Mouse (Mus musculus) cerebellum, postnatal 36 days (tissue): ENCODE data around the gene Cyp2b13.
"Not testable (repeated sequence)": the region's sequence is repeated elsewhere in the genome, so short reads cannot be mapped to it uniquely, and the experiment has no call there.

Experiments
- DNase-seq, 2 experiments: peaks; one replicate each; pipeline ENCODE4 v3.0.0; 2021 to 2022; ENCODE audit warnings: mixed read lengths in 2 of 2

Gene Cyp2b13

DNA sequence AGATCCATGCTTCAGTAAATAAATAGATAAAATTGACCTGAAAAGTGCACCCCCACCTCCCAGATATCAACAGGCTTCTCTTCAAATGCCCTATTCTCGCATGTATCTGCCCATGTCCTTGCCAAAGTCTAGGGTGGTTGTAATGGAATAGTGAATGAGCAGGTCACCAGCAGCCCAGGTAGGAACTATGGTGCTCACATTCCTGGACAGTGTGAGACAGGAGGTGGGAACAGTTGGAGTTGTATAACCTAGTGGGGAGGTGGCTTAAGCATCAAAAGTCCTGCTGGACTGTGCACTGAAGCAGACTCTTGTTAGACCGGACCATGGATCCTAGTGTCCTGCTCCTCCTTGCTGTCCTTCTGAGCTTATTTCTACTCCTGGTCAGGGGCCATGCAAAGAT, at the start of gene Cyp2b13:
TSS of gene Cyp2b13 (plus strand) at position 301 of the 400 bp plus-strand sequence.
- DNase-seq, result not testable (repeated sequence)

DNA sequence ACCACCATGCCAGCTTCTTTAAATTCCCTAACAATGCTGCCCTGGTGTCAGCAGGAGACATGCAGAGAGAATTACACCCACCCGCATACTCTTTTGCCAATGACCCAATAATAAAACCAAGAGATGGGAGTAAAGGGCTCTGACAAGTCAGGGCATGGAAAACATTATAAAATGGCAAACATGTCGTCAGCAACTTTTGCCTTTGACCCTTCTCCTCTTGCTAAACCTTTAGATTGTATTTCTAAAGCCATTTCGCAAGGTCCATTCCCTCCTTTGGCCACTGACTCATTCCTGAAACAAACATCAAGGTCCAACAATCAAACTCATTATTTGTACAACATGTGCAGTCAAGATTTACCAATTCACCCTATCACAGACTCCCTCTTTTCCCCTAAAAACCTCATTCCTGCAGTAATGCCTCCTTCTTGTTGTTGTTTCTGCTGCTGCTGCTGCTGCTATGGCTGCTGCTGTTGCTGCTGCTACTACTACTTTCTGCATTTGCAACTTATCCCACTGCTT, 41.4 kb upstream of the Cyp2b13 start:
- DNase-seq, result not testable (repeated sequence)

DNA sequence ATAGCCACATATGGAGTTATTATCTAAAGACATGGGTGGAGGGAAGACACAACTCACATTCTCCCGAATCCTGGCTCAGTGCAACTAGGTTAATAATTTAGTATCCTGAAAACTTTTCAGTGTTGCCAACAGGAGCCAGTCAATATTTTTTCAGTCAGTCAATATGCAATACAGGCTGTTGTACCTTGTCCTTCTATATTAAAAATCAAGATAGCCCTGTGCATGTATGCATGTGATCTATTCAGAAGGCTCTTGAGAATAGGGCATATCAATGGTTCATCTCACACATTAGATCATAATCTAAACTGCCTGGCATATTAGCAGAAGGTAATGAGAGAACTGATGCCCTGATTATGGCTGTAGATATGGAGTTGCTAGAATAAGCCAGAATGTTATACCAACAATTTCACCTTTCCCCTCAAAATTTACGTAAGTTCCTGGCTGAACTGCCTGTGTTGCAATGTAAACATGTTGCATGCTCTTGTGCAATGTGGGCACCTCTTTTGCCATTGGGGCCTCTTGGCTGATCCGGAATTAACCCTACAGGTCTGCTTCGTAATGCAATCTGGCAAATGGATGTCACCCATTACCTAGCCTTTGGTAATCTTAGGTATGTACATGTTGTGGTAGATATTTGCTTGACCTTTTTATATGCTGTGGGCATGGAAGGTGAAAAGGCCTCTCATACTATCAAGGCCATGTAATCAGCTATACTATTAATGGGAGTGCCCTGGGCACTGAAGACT, 6.2 kb upstream of the Cyp2b13 start:
- not testable (repeated sequence) for DNase-seq

DNA sequence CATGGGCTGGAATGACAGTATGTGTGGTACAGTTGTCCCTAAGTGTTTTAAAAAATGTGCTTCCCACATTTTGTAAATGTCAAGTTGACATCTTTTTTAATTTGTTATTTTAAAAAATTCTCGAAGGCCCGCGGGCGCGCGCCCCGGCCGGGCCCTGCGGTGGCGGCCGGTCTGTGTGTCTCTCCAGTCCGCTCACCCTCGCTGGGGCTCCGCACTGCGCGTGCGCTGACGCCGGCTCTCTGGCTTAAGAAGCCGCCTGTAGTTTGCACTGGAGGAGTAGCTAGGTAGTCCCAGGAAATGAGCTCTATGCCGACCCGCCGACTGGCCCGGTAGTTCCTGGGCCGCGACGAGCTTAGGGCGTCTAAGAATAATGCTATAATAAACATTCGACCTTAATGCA, 10.4 kb downstream of the Cyp2b13 start:
- DNase-seq, result not testable (repeated sequence)

DNA sequence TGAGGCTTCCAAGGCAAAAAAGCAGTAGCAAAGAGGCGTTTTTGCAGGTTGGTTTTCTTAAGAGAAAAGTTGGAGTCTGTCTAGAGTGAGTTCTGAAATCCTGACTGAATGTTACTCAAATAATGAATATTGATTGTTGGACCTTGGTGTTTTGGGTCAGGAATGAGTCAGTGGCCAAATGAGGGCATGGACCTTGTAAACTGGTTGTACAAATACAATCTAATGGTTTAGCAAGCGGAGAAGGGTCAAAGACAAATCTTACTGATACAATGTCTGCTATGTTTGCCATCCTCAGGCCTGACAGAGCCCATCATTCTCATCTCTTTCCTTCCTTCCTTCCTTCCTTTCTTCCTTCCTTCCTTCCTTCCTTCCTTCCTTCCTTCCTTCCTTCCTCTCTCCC, 21.3 kb downstream of the Cyp2b13 start:
- DNase-seq, result no peak

DNA sequence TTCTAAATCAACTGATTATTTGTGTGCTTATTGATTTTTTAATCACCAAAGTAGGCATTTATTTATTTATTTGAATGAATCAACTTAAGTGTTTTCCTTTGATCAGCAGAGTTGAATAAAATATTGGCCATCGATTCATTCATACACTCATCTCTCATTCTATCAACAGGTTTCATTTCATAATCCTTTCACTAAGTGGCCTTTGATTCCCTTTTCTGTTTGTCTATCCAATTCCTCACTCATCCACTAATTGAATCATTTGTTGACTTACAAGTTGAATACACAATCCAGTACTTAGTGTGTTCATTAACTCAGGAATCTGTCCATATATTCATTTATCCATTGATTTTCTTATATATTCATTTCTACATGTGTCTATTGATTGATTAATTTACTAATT, 26.1 kb downstream of the Cyp2b13 start:
- no peak for DNase-seq

DNA sequence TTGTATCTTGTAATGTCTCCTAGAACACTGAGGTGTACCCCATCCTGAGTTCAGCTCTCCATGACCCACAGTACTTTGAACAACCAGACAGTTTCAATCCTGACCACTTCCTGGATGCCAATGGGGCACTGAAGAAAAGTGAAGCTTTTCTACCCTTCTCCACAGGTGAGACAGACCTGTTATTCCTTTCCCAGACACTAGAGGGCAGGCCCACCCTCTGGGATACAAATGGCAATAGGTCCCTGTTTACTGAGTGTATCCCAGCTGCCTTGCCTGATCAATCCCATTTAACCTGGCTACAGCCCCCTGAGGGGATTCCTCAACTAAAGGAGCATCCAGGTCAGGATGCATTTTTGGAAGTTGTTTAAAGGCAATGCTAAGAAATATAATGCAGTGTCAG, 27.3 kb downstream of the Cyp2b13 start:
- not testable (repeated sequence) for DNase-seq

DNA sequence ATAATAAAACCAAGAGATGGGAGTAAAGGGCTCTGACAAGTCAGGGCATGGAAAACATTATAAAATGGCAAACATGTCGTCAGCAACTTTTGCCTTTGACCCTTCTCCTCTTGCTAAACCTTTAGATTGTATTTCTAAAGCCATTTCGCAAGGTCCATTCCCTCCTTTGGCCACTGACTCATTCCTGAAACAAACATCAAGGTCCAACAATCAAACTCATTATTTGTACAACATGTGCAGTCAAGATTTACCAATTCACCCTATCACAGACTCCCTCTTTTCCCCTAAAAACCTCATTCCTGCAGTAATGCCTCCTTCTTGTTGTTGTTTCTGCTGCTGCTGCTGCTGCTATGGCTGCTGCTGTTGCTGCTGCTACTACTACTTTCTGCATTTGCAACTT, 78.3 kb downstream of the Cyp2b13 start:
- not testable (repeated sequence) for DNase-seq

DNA sequence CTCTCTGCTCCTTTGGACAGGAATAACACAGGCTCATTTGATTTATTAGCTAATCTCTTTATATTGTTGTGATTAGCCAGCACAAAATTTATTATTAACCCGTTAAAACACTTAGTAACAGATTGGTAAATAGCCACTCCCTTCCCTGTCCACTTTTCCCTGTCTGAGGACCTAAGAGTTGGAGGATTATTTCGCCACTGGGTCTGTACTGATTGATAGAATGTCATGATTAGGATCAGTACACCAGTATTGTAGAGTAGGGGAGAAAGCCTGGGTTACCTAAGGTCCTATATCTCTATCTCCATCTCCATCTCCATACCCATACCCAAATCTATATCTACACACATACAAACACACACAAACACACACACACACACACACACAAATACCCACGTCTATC, 82.4 kb downstream of the Cyp2b13 start:
- DNase-seq, result not testable (repeated sequence)
